Mouse (Mus musculus) midbrain, embryonic 13.5 days (tissue): ENCODE data around the gene Gpr155. TPM values are rescaled to one million over a fixed set of nuclear protein-coding genes. Genes with fewer than 3 reads are reported as not detected.

Source experiments
- ATAC-seq: fragments of 200-750 bp; cut with Nextera tagmentation; 2 replicates; pipeline ENCODE4 v1.8.0; 2017; ENCODE audit warnings: mild to moderate bottlenecking, moderate TSS enrichment, moderate library complexity
- H3K27ac ChIP-seq: fragments of 300-500 bp; sonication (generic); 2 replicates; pipeline ENCODE4 v1.5.1; 2015; ENCODE audit warnings: inconsistent platforms, mild to moderate bottlenecking, moderate library complexity
- H3K27me3 ChIP-seq: fragments of 300-500 bp; sonication (generic); 2 replicates; pipeline ENCODE4 v1.6.1; 2015; ENCODE audit warnings: mild to moderate bottlenecking, inconsistent platforms
- H3K36me3 ChIP-seq: fragments of 300-500 bp; sonication (generic); 2 replicates; pipeline ENCODE4 v1.6.1; 2015; ENCODE audit warnings: mild to moderate bottlenecking, inconsistent platforms
- H3K4me1 ChIP-seq: fragments of 300-500 bp; sonication (generic); replicated peaks from 2 replicates; pipeline ENCODE4 v1.6.1; 2015; ENCODE audit warnings: inconsistent platforms
- H3K4me2 ChIP-seq: fragments of 300-500 bp; sonication (generic); replicated peaks from 2 replicates; pipeline ENCODE4 v1.6.1; 2015; ENCODE audit warnings: moderate library complexity, mild to moderate bottlenecking, inconsistent platforms
- H3K4me3 ChIP-seq: fragments of 300-500 bp; sonication (generic); replicated peaks from 2 replicates; pipeline ENCODE4 v1.5.1; 2015; ENCODE audit warnings: mild to moderate bottlenecking, inconsistent platforms
- H3K9ac ChIP-seq: fragments of 300-500 bp; sonication (generic); replicated peaks from 2 replicates; pipeline ENCODE4 v1.6.1; 2015; ENCODE audit warnings: mild to moderate bottlenecking, inconsistent platforms
- H3K9me3 ChIP-seq: fragments of 300-500 bp; sonication (generic); 2 replicates; pipeline ENCODE4 v1.6.1; 2016; ENCODE audit warnings: mild to moderate bottlenecking, inconsistent platforms
- WGBS: fragments of 180-500 bp; shearing (Covaris S2); methylation state at CpG from one replicate; pipeline ENCODE4 v1.1.7; 2015; 5-methylcytosine and 5-hydroxymethylcytosine counted together
- polyA plus RNA-seq: library from polyadenylated mRNA; unstranded; fragments of >200 nt; fragmentation: Nextera tagmentation; extraction: Ambion mirVana; gene quantifications from 2 replicates; pipeline ENCODE4 v1.2.1, GENCODE M21; 2015

Gpr155 gene
- polyA plus RNA-seq, 1 experiment from 2014 or later = 10.2 TPM

- H3K4me1 ChIP-seq = peaks cover 15% of the 10 kb centered on the region
- no peaks in the 10 kb centered on the region for H3K27me3 ChIP-seq
- H3K4me2 ChIP-seq = no peak overlapping the region
- H3K27ac ChIP-seq = peak overlapping the region; percentile 51; the same call in 1 of the 2 replicates
- no peaks in the 10 kb centered on the region for H3K9me3 ChIP-seq
- 53% methylated on average over 9 of the region's 9 CpGs for WGBS
- no peak overlapping the region for H3K9ac ChIP-seq
- ATAC-seq = no peak
- no peak overlapping the region for H3K4me3 ChIP-seq
- no peaks in the 10 kb centered on the region for H3K36me3 ChIP-seq
Observed at GRCm38 (mm10) chr2:73347766-73348165, 38.6 kb downstream of the Gpr155 start.

GRCm38 (mm10) chr2:73347136-73347535, 39.2 kb downstream of the Gpr155 start:
- Histone ChIP-seq H3K36me3 (no peaks in the 10 kb centered on the region), H3K9me3 (no peaks in the 10 kb centered on the region), H3K27me3 (no peaks in the 10 kb centered on the region), H3K4me3 (no peak overlapping the region), H3K4me1 (peaks cover 14% of the 10 kb centered on the region), H3K27ac (peak overlapping the region; percentile 58), H3K4me2 (no peak overlapping the region), H3K9ac (no peak overlapping the region)
- 72% methylated on average over 6 of the region's 6 CpGs for WGBS
- ATAC-seq = no peak

GRCm38 (mm10) chr2:73346345-73347086, 39.9 kb downstream of the Gpr155 start:
- Histone ChIP-seq H3K9me3 (no peaks in the 10 kb centered on the region), H3K9ac (no peak overlapping the region), H3K27ac (peak overlapping the region; percentile 58), H3K4me1 (peaks cover 9% of the 10 kb centered on the region), H3K27me3 (no peaks in the 10 kb centered on the region), H3K4me3 (no peak overlapping the region), H3K4me2 (no peak overlapping the region), H3K36me3 (no peaks in the 10 kb centered on the region)
- WGBS = 62% methylated on average over 13 of the region's 13 CpGs
- ATAC-seq = peak; percentile 60; the same call in 1 of the 2 replicates

- Histone ChIP-seq H3K4me2 (no peak overlapping the region), H3K9me3 (no peaks in the 10 kb centered on the region), H3K4me3 (no peak overlapping the region), H3K27me3 (no peaks in the 10 kb centered on the region), H3K9ac (no peak overlapping the region), H3K36me3 (no peaks in the 10 kb centered on the region), H3K4me1 (peaks cover 8% of the 10 kb centered on the region), H3K27ac (no peak overlapping the region)
- 90% methylated on average over 4 of the region's 4 CpGs for WGBS
- no peak for ATAC-seq
Observed at GRCm38 (mm10) chr2:73345204-73345603, 41.2 kb downstream of the Gpr155 start.

- no peak overlapping the region for H3K27ac ChIP-seq
- 96% methylated on average over 5 of the region's 5 CpGs for WGBS
- peaks cover 8% of the 10 kb centered on the region for H3K4me1 ChIP-seq
- H3K4me2 ChIP-seq = no peak overlapping the region
- no peaks in the 10 kb centered on the region for H3K9me3 ChIP-seq
- ATAC-seq = no peak
- H3K36me3 ChIP-seq = no peaks in the 10 kb centered on the region
- H3K4me3 ChIP-seq = no peak overlapping the region
- H3K9ac ChIP-seq = no peak overlapping the region
- no peaks in the 10 kb centered on the region for H3K27me3 ChIP-seq
Observed at GRCm38 (mm10) chr2:73343701-73344100, 42.7 kb downstream of the Gpr155 start.

GRCm38 (mm10) chr2:73338415-73338814, 48.0 kb downstream of the Gpr155 start:
- H3K4me2 ChIP-seq = no peak overlapping the region
- no peaks in the 10 kb centered on the region for H3K36me3 ChIP-seq
- no peaks in the 10 kb centered on the region for H3K27me3 ChIP-seq
- no peaks in the 10 kb centered on the region for H3K4me1 ChIP-seq
- no peak overlapping the region for H3K27ac ChIP-seq
- no peak for ATAC-seq
- 81% methylated on average over 8 of the region's 8 CpGs for WGBS
- no peak overlapping the region for H3K4me3 ChIP-seq
- no peaks in the 10 kb centered on the region for H3K9me3 ChIP-seq
- no peak overlapping the region for H3K9ac ChIP-seq

GRCm38 (mm10) chr2:73335949-73336348, 50.4 kb downstream of the Gpr155 start:
- Histone ChIP-seq H3K9ac (no peak overlapping the region), H3K4me1 (no peaks in the 10 kb centered on the region), H3K9me3 (no peaks in the 10 kb centered on the region), H3K4me2 (no peak overlapping the region), H3K4me3 (no peak overlapping the region), H3K27ac (no peak overlapping the region), H3K27me3 (no peaks in the 10 kb centered on the region), H3K36me3 (no peaks in the 10 kb centered on the region)
- no peak for ATAC-seq
- 90% methylated on average over 3 of the region's 3 CpGs for WGBS

- no peak for ATAC-seq
- 83% methylated on average over 5 of the region's 5 CpGs for WGBS
- Histone ChIP-seq H3K4me3 (no peak overlapping the region), H3K36me3 (no peaks in the 10 kb centered on the region), H3K4me2 (no peak overlapping the region), H3K9me3 (no peaks in the 10 kb centered on the region), H3K27ac (no peak overlapping the region), H3K27me3 (no peaks in the 10 kb centered on the region), H3K9ac (no peak overlapping the region), H3K4me1 (no peaks in the 10 kb centered on the region)
Observed at GRCm38 (mm10) chr2:73325871-73326270, 60.5 kb downstream of the Gpr155 start.

GRCm38 (mm10) chr2:73322991-73323390, 63.4 kb downstream of the Gpr155 start:
- ATAC-seq = no peak
- Histone ChIP-seq H3K27ac (no peak overlapping the region), H3K9me3 (no peaks in the 10 kb centered on the region), H3K9ac (no peak overlapping the region), H3K36me3 (0 out of 2 replicates have a peak, but pooled peaks cover 2% of the 10 kb centered on the region), H3K4me3 (no peak overlapping the region), H3K4me2 (no peak overlapping the region), H3K4me1 (no peaks in the 10 kb centered on the region), H3K27me3 (no peaks in the 10 kb centered on the region)
- WGBS = 71% methylated on average over 12 of the region's 12 CpGs

- 89% methylated on average over 5 of the region's 5 CpGs for WGBS
- no peak overlapping the region for H3K27ac ChIP-seq
- H3K4me3 ChIP-seq = no peak overlapping the region
- no peak overlapping the region for H3K9ac ChIP-seq
- H3K27me3 ChIP-seq = no peaks in the 10 kb centered on the region
- H3K4me1 ChIP-seq = no peaks in the 10 kb centered on the region
- no peak overlapping the region for H3K4me2 ChIP-seq
- 0 out of 2 replicates have a peak, but pooled peaks cover 2% of the 10 kb centered on the region for H3K36me3 ChIP-seq
- no peaks in the 10 kb centered on the region for H3K9me3 ChIP-seq
- no peak for ATAC-seq
Observed at GRCm38 (mm10) chr2:73319218-73319617, 67.2 kb downstream of the Gpr155 start.

GRCm38 (mm10) chr2:73317426-73317825, 68.9 kb downstream of the Gpr155 start:
- no peaks in the 10 kb centered on the region for H3K27me3 ChIP-seq
- 0 out of 2 replicates have a peak, but pooled peaks cover 2% of the 10 kb centered on the region for H3K36me3 ChIP-seq
- no peak overlapping the region for H3K4me2 ChIP-seq
- WGBS = 94% methylated on average over 9 of the region's 9 CpGs
- no peak overlapping the region for H3K27ac ChIP-seq
- no peak overlapping the region for H3K9ac ChIP-seq
- no peak for ATAC-seq
- H3K4me1 ChIP-seq = peaks cover 3% of the 10 kb centered on the region
- H3K4me3 ChIP-seq = no peak overlapping the region
- no peaks in the 10 kb centered on the region for H3K9me3 ChIP-seq

GRCm38 (mm10) chr2:73314311-73314710, 72.1 kb downstream of the Gpr155 start:
- Histone ChIP-seq H3K4me3 (no peak overlapping the region), H3K9me3 (no peaks in the 10 kb centered on the region), H3K27me3 (no peaks in the 10 kb centered on the region), H3K27ac (no peak overlapping the region), H3K36me3 (peaks cover 10% of the 10 kb centered on the region), H3K4me1 (peaks cover 16% of the 10 kb centered on the region), H3K4me2 (no peak overlapping the region), H3K9ac (no peak overlapping the region)
- ATAC-seq = no peak
- WGBS = 94% methylated on average over 3 of the region's 3 CpGs

GRCm38 (mm10) chr2:73313117-73313501, 73.3 kb downstream of the Gpr155 start:
- H3K36me3 ChIP-seq = peaks cover 17% of the 10 kb centered on the region
- H3K4me3 ChIP-seq = peak overlapping the region; percentile 73
- H3K9me3 ChIP-seq = no peaks in the 10 kb centered on the region
- H3K27me3 ChIP-seq = no peaks in the 10 kb centered on the region
- peak overlapping the region; percentile 62 for H3K9ac ChIP-seq
- H3K4me1 ChIP-seq = peaks cover 16% of the 10 kb centered on the region
- ATAC-seq = peak; percentile 46
- H3K4me2 ChIP-seq = peak overlapping the region; percentile 48
- 49% methylated on average over 14 of the region's 14 CpGs for WGBS
- 0 out of 2 replicates have a peak overlapping the region, but pooled peaks have one; percentile 7 for H3K27ac ChIP-seq
